Mouse (Mus musculus) midbrain, embryonic 11.5 days (tissue): ENCODE data around the gene Plagl1. TPM values are rescaled to one million over a fixed set of nuclear protein-coding genes. Genes with fewer than 3 reads are reported as not detected.

Experiments used
- ATAC-seq: fragments of 200-750 bp; cut with Nextera tagmentation; 2 replicates; pipeline ENCODE4 v1.8.0; 2017; ENCODE audit warnings: moderate TSS enrichment, moderate library complexity; ENCODE audit not compliant: low FRiP score
- DNase-seq: peaks from one replicate; pipeline ENCODE4 v3.0.0; 2015; ENCODE audit warnings: low spot score; ENCODE audit errors: missing footprints
- H3K27ac ChIP-seq: fragments of 300-500 bp; sonication (generic); 2 replicates; pipeline ENCODE4 v1.5.1; 2014; ENCODE audit warnings: low read depth, low read length
- H3K27me3 ChIP-seq: fragments of 300-500 bp; sonication (generic); 2 replicates; pipeline ENCODE4 v1.6.1; 2014; ENCODE audit warnings: mild to moderate bottlenecking, low read length, moderate library complexity, mixed read lengths; ENCODE audit not compliant: control insufficient read depth, insufficient read depth
- H3K36me3 ChIP-seq: fragments of 300-500 bp; sonication (generic); 2 replicates; pipeline ENCODE4 v1.6.1; 2014; ENCODE audit warnings: mild to moderate bottlenecking, low read length, moderate library complexity, mixed read lengths; ENCODE audit not compliant: control insufficient read depth, insufficient read depth
- H3K4me1 ChIP-seq: fragments of 300-500 bp; sonication (generic); 2 replicates; pipeline ENCODE4 v1.6.1; 2014; ENCODE audit warnings: low read length; ENCODE audit not compliant: control insufficient read depth, insufficient read depth
- H3K4me2 ChIP-seq: fragments of 300-500 bp; sonication (generic); 2 replicates; pipeline ENCODE4 v1.6.1; 2014; ENCODE audit warnings: mild to moderate bottlenecking, moderate library complexity
- H3K4me3 ChIP-seq: fragments of 300-500 bp; sonication (generic); 2 replicates; pipeline ENCODE4 v1.5.1; 2014; ENCODE audit warnings: low read depth, low read length
- H3K9ac ChIP-seq: fragments of 300-500 bp; sonication (generic); 2 replicates; pipeline ENCODE4 v1.6.1; 2014; ENCODE audit warnings: low read length
- H3K9me3 ChIP-seq: fragments of 300-500 bp; sonication (generic); 2 replicates; pipeline ENCODE4 v1.6.1; 2016; ENCODE audit warnings: low read length; ENCODE audit not compliant: control insufficient read depth
- WGBS: fragments of 180-500 bp; shearing (Covaris S2); extraction: QIAGEN DNeasy Blood & Tissue Kit; methylation state at CpG from one replicate; pipeline ENCODE4 v1.1.7; 2014; 5-methylcytosine and 5-hydroxymethylcytosine counted together
- polyA plus RNA-seq: library from polyadenylated mRNA; unstranded; fragments of >200 nt; fragmentation: Nextera tagmentation; extraction: Ambion mirVana; gene quantifications from 2 replicates; pipeline ENCODE4 v1.2.1, GENCODE M21; 2014

The Plagl1 gene
- polyA plus RNA-seq, 1 experiment from 2014 or later: 129 TPM

- ATAC-seq: no peak
- WGBS: 65% methylated on average over 4 of the region's 4 CpGs
- Histone ChIP-seq H3K4me1 (peaks cover 3% of the 10 kb centered on the region; the same call in 1 of the 2 replicates), H3K4me3 (no peak overlapping the region), H3K9me3 (no peaks in the 10 kb centered on the region), H3K27ac (no peak overlapping the region), H3K27me3 (no peaks in the 10 kb centered on the region), H3K4me2 (no peak overlapping the region), H3K36me3 (no peaks in the 10 kb centered on the region), H3K9ac (no peak overlapping the region)
- no peak for DNase-seq
Measured at GRCm38 (mm10) chr10:13102360-13102759, 42.1 kb downstream of the Plagl1 start.

- WGBS: 92% methylated on average over 4 of the region's 4 CpGs
- DNase-seq (no peak), ATAC-seq (no peak)
- H3K27me3 ChIP-seq: no peaks in the 10 kb centered on the region
- H3K4me3 ChIP-seq: no peak overlapping the region
- H3K9ac ChIP-seq: no peak overlapping the region
- H3K4me1 ChIP-seq: peaks cover 16% of the 10 kb centered on the region
- H3K4me2 ChIP-seq: no peak overlapping the region
- no peak overlapping the region for H3K27ac ChIP-seq
- no peaks in the 10 kb centered on the region for H3K36me3 ChIP-seq
- H3K9me3 ChIP-seq: no peaks in the 10 kb centered on the region
Measured at GRCm38 (mm10) chr10:13103838-13104237, 43.5 kb downstream of the Plagl1 start.

- no peak overlapping the region for H3K4me2 ChIP-seq
- H3K4me3 ChIP-seq: no peak overlapping the region
- H3K4me1 ChIP-seq: peaks cover 38% of the 10 kb centered on the region
- H3K27me3 ChIP-seq: no peaks in the 10 kb centered on the region
- H3K27ac ChIP-seq: peak overlapping the region; percentile 74
- no peaks in the 10 kb centered on the region for H3K9me3 ChIP-seq
- H3K9ac ChIP-seq: no peak overlapping the region; the same call in 1 of the 2 replicates
- WGBS: 66% methylated on average over 9 of the region's 9 CpGs
- no peaks in the 10 kb centered on the region for H3K36me3 ChIP-seq
- ATAC-seq: no peak
- peak; percentile 83 for DNase-seq
Measured at GRCm38 (mm10) chr10:13106909-13107624, 46.8 kb downstream of the Plagl1 start.

GRCm38 (mm10) chr10:13108021-13108548 lies 47.8 kb downstream of the Plagl1 start:
- no peaks in the 10 kb centered on the region for H3K27me3 ChIP-seq
- H3K4me3 ChIP-seq: no peak overlapping the region
- DNase-seq (peak; percentile 95), ATAC-seq (peak; percentile 94)
- no peaks in the 10 kb centered on the region for H3K9me3 ChIP-seq
- peak overlapping the region; percentile 74 for H3K27ac ChIP-seq
- H3K4me1 ChIP-seq: peaks cover 43% of the 10 kb centered on the region
- WGBS: 4% methylated on average over 7 of the region's 7 CpGs
- no peak overlapping the region; the same call in 1 of the 2 replicates for H3K4me2 ChIP-seq
- H3K36me3 ChIP-seq: no peaks in the 10 kb centered on the region
- H3K9ac ChIP-seq: no peak overlapping the region

GRCm38 (mm10) chr10:13108847-13109246 lies 48.5 kb downstream of the Plagl1 start:
- ATAC-seq (0 out of 2 replicates have a peak, but pooled peaks have one; percentile 0), DNase-seq (peak; percentile 91)
- Histone ChIP-seq H3K4me3 (no peak overlapping the region), H3K27me3 (no peaks in the 10 kb centered on the region), H3K4me2 (no peak overlapping the region; the same call in 1 of the 2 replicates), H3K9ac (peak overlapping the region; percentile 32), H3K4me1 (peaks cover 49% of the 10 kb centered on the region), H3K9me3 (no peaks in the 10 kb centered on the region), H3K27ac (peak overlapping the region; percentile 74), H3K36me3 (no peaks in the 10 kb centered on the region)
- 29% methylated on average over 4 of the region's 4 CpGs for WGBS

- H3K4me1 ChIP-seq: peaks cover 57% of the 10 kb centered on the region
- 85% methylated on average over 1 of the region's 1 CpGs for WGBS
- peak overlapping the region; percentile 74 for H3K27ac ChIP-seq
- no peaks in the 10 kb centered on the region for H3K9me3 ChIP-seq
- H3K4me3 ChIP-seq: no peak overlapping the region
- H3K9ac ChIP-seq: peak overlapping the region; percentile 1; the same call in 1 of the 2 replicates
- H3K36me3 ChIP-seq: no peaks in the 10 kb centered on the region
- DNase-seq: peak; percentile 82
- ATAC-seq: no peak
- H3K4me2 ChIP-seq: no peak overlapping the region
- no peaks in the 10 kb centered on the region for H3K27me3 ChIP-seq
Measured at GRCm38 (mm10) chr10:13109781-13110180, 49.5 kb downstream of the Plagl1 start.

GRCm38 (mm10) chr10:13112849-13113248 lies 52.5 kb downstream of the Plagl1 start:
- H3K4me1 ChIP-seq: peaks cover 77% of the 10 kb centered on the region
- DNase-seq (peak; percentile 72), ATAC-seq (no peak)
- H3K4me3 ChIP-seq: no peak overlapping the region
- no peaks in the 10 kb centered on the region for H3K9me3 ChIP-seq
- 74% methylated on average over 3 of the region's 3 CpGs for WGBS
- no peaks in the 10 kb centered on the region for H3K36me3 ChIP-seq
- H3K27ac ChIP-seq: peak overlapping the region; percentile 35; the same call in 1 of the 2 replicates
- H3K4me2 ChIP-seq: no peak overlapping the region
- no peaks in the 10 kb centered on the region for H3K27me3 ChIP-seq
- no peak overlapping the region for H3K9ac ChIP-seq

- Histone ChIP-seq H3K4me2 (peak overlapping the region; percentile 14), H3K27ac (peak overlapping the region; percentile 91), H3K4me1 (peaks cover 78% of the 10 kb centered on the region), H3K36me3 (no peaks in the 10 kb centered on the region), H3K9ac (peak overlapping the region; percentile 52; the same call in 1 of the 2 replicates), H3K4me3 (no peak overlapping the region), H3K27me3 (no peaks in the 10 kb centered on the region), H3K9me3 (no peaks in the 10 kb centered on the region)
- DNase-seq (peak; percentile 81), ATAC-seq (no peak)
- WGBS: 67% methylated on average over 4 of the region's 4 CpGs
Measured at GRCm38 (mm10) chr10:13113641-13114040, 53.3 kb downstream of the Plagl1 start.

GRCm38 (mm10) chr10:13115030-13115429 lies 54.7 kb downstream of the Plagl1 start:
- Histone ChIP-seq H3K4me1 (peaks cover 73% of the 10 kb centered on the region), H3K27ac (peak overlapping the region; percentile 91), H3K36me3 (no peaks in the 10 kb centered on the region), H3K9ac (peak overlapping the region; percentile 52), H3K4me2 (peak overlapping the region; percentile 14), H3K27me3 (no peaks in the 10 kb centered on the region), H3K9me3 (no peaks in the 10 kb centered on the region), H3K4me3 (peak overlapping the region; percentile 12; the same call in 1 of the 2 replicates)
- WGBS: 13% methylated on average over 4 of the region's 4 CpGs
- ATAC-seq (peak; percentile 89), DNase-seq (peak; percentile 90)
